Mouse (Mus musculus) embryo, embryonic 11 days (tissue): ENCODE measurements around the gene Tnfsfm13.
"Not testable (repeated sequence)": the region's sequence is repeated elsewhere in the genome, so short reads cannot be mapped to it uniquely, and the experiment has no call there.

Source experiments
- DNase-seq: peaks from one replicate; pipeline ENCODE4 v3.0.0-alpha.2; 2015

Gene Tnfsfm13

DNA sequence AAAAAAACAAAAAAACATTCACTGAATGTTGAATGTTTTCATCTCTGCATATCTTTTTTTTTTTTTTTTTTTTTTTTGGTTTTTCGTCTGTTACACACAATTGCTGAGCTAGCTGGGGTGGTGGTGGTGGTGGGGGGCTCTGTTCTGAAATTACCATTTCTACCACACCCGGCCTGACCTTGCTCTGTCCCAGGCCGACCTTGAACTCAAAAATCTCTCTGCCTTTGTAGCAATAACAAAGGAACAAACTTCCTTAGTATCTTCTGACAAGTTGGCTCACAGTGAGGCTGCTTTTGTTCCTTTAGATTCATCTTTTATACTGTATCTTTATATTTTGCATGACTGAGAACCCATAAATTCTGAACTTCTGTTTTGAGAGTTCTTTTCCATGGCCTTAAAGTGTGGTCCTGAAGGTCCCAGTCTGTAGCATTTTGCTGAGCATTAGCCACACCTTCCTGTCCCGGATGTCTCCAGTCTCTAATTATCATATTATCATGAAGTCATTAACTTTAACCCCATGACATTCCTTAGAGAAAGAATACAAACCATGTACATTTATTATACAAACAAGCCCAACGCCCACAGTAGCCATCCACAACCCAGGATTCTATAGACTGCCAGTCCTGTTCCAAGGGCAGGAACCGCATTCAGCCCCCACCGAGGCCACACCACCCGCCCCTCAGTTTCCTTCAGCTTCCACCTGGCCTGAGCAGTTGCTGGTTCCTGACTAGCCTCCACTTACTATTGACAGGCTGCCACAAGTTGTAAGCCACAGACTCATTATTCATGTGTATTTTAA is 8.1 kb upstream of the Tnfsfm13 start:
- DNase-seq, result no peak

- DNase-seq, result not testable (repeated sequence)
These were observed 7.5 kb upstream of the Tnfsfm13 start for GRCm38 (mm10) chr11:69703381-69703780.

DNA sequence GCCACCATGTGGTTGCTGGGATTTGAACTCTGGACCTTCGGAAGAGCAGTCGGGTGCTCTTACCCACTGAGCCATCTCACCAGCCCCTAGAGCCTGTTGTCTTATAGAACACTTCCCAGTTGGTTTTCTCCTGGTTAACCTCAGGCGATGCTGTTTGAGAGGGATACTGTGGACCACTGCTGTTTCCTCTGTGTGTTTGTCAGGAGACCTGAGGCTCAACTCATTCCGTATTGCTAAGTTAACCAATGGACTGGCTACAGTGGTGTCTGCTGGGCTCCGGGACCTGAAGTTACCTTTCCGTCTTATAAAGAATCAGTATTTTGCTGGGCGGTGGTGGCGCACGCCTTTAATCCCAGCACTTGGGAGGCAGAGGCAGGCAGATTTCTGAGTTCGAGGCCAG is 7.0 kb upstream of the Tnfsfm13 start:
- DNase-seq, result not testable (repeated sequence)

DNA sequence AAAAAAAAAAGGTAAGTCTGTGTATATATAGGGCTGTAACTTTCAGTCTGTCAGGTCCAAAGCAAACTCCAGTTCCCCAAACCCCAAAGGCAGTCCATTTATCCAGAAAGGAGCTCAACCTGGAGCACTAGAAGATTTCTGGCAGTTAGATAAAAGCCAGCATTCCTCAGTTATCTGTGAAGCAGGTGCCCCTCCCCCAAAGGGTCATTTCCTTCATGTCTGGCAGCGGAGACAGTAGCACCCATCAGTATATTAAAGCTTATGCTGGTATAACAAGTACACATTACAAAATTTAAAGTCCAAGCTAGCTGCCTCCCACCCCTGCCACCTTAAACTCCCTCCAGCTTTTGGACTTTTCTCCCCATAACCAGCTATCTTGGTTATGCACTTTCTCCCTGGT is 3.7 kb upstream of the Tnfsfm13 start:
- no peak for DNase-seq

DNA sequence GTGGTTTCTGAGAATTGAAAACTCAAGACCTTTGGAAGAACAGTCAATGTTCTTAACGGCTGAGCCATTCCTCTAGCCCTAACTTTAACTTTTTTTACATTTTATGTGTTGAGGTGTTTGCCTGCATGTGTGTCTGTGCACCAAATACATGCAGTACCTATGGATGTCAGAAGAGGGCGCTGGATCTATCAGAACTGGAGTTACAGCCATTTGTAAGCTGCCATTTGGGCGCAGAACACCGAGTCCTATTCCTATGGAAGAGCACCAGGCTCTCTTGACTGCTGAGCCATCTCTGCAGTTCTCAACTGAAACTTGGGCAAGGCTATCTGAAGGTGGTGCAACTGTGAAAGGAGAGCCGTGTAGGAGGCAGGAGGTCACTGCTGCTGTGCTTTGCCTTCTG is 2.7 kb upstream of the Tnfsfm13 start:
- DNase-seq, result no peak

DNA sequence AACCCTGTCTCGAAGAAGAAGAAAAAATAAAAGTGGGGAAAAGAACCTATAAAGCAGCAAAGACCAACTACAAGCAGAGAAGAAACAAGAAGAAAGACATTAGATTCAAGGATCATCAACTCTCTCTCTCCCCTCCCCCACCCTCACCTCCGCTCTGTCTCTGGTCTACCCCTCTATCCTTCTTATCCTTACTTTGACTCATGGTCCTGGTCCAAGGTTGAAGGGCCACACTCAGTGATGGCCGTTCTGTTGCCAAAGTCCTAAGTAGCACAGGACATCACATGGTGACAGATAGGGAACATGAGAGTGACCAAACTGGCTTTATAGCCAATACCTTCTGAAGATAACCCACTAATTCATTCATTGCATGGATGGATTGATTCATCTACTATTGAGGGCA is 1.5 kb upstream of the Tnfsfm13 start:
- no peak for DNase-seq

DNA sequence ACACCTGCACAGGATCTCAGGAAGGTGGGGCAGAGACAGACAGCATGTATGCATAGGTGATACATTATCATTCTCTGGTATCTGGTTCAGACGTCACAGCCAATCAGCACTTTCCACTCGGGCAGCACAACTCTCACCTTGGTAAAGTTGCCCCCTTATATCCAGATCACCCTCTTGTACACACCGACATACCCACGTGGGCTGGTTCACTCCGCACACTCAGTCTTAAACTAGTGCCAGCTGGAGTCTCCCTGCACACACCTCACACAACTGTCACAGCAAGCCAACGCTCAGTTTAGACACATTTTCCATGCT is 895 bp downstream of the Tnfsfm13 start:
- no peak for DNase-seq

- DNase-seq, result no peak
These were observed 2.4 kb downstream of the Tnfsfm13 start for GRCm38 (mm10) chr11:69693421-69693965.

DNA sequence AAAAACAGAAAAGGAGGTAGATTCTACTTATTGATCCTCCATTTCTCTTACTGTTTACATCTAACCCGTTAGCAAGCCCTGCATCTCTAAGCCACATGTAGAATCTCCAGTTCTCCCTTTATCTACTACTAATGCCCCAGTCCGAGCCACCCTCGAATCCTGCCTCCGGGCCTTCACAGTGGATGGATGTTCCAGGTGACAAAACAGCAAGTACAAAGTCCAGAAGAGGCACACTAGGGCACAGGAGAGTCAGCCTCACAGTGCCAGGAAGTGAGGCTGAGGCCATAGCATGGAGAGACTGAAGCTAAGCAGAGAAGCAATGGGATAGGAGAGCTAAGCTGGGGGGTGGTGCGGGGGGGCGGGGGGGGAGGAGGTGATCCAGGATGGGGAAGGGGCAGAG is 3.0 kb downstream of the Tnfsfm13 start:
- DNase-seq, result no peak

GRCm38 (mm10) chr11:69692196-69692811 is 3.6 kb downstream of the Tnfsfm13 start:
- DNase-seq, result no peak

DNA sequence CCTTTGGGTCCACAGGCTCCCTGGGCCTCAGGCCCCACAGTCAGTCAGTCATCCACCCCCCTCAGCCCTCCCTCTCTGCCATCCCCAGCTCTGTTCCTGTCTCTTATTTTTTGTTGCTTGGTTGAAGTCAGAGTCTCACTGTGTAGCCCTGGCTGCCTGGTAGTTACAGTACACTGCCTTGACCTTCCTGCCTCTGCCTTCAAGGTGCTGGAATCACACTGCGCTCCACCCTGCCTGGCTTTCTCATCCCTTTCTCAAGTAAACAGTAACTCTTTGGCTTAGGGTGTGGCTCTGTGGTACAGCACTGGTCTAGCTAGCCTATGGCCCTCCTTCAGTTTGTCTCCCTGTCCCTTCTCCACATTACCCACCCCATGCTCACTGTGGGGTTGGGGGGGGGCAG is 6.0 kb downstream of the Tnfsfm13 start:
- DNase-seq, result no peak

DNA sequence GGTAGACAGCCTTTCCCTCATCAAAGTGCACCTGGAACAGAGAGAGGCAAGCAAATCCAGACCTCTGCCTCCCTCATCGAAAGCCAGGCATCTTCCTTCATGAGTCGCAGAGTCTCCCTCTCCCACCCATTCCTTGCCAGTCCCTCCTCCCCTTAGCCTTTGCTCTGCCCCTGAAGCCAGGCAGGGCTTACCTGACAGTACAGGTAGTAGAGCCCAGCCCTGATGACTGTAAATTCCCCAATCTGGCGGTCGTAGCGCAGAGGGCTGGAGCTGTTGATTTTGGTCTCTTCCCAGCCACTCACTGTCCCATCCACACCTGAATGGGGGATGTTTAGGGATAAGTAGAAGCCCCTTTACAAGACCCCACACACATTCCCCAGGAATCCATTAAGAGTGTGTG is 8.8 kb downstream of the Tnfsfm13 start:
- no peak for DNase-seq

- DNase-seq, result no peak
These were observed 9.5 kb downstream of the Tnfsfm13 start for GRCm38 (mm10) chr11:69686377-69686776.

GRCm38 (mm10) chr11:69685526-69686148 is 10.3 kb downstream of the Tnfsfm13 start, which contains the start of gene Tnfsf13:
TSS of gene Tnfsf13 (minus strand) at chr11:69685784.
- no peak for DNase-seq

GRCm38 (mm10) chr11:69684936-69685335 is 11.0 kb downstream of the Tnfsfm13 start:
- no peak for DNase-seq

- no peak for DNase-seq
These were observed 11.7 kb downstream of the Tnfsfm13 start for GRCm38 (mm10) chr11:69684128-69684745.

- no peak for DNase-seq
These were observed 12.3 kb downstream of the Tnfsfm13 start for GRCm38 (mm10) chr11:69683576-69683975.

- DNase-seq, result peak; percentile 93
These were observed 12.9 kb downstream of the Tnfsfm13 start for GRCm38 (mm10) chr11:69682840-69683533.

DNA sequence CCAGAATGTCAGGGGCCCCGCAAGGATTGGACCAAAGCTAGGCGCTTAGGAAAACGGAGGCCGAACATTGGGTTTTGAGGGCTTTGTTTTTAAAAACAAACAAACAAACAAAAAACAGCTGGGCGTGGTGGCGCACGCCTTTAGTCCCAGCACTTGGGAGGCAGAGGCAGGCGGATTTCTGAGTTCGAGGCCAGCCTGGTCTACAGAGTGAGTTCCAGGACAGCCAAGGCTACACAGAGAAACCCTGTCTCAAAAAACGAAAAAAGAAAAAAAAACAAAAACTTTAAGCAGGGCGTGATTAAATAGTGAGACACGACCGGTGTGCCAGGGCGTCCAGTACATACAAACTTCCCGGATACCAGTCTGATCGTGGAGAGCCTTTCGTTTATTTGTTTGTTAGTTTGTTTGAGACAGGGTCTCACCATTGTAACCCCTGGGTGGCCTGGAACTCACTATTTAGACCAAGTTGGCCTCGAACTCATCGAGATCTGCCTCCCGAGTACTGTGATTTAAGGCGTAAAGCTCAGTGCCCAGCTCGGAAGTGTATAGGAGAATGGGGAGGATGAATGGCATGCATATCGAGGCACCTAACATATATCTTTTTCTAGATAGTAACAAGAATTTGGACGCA is 13.6 kb downstream of the Tnfsfm13 start:
- no peak for DNase-seq

DNA sequence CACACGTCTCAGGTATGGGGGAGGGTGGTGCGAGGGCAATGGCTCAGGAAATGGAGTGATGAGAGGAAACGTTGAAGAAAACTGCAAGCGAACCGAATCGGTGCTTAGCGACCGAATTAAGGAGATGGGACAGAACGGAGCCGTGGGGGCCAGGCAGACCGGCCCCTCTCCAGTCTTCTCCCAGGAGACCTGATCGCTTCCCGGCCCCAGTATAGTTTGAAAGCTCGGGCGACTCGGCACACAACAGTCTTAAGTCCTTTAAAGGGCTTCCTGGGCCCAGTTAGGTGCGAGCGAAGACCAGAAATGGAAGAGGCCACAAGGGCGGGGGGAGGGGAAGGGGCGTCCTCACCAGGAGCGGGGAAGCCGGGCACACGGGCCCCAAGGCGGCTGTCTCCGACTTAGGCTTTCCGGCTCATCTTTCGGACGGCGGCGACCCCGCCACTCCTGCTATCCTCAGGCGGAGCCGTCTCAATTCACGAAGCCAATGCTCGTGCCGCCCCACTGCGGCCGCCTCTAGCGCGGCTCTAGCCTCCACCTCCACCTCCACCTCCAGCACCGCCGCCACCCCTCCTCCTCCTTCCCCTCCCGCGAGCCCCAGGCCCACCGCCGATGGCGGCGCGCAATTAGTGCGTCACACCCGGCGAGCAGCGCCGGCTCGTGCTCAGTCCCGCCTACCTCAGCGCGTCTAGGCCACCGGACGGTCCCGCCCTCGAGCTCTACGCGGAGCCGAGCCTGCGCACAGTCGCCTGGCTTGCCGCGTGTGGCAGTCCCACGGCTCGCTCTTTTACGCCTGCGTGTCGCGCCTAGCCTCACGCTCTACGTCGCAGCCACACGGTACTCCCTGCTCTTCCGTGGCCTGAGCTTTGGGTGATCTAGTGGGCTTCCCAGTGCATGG is 14.3 kb downstream of the Tnfsfm13 start, which contains the start of gene Senp3:
Senp3 (minus strand) TSS at position 771 of the 895 bp plus-strand sequence.
- peak; percentile 99 for DNase-seq
